Mouse (Mus musculus): ENCODE data around the gene Btbd16. TPM values are rescaled to one million over a fixed set of nuclear protein-coding genes. Genes with fewer than 3 reads are reported as not detected.
A peak's percentile ranks its signal among the peaks of the same experiment; 100 is the strongest.

The Btbd16 gene
- polyA plus RNA-seq, 1 experiment from 2014 or later: not detected

- peak overlapping the region; percentile 21; the same call in 1 of the 2 replicates for H3K9ac ChIP-seq (ENCODE audit: low read length)
- peaks cover 16 to 25% of the 10 kb centered on the region in 2 experiments for H3K4me1 ChIP-seq (ENCODE audit: control insufficient read depth in 2 of 2, insufficient read depth in 2 of 2, low read length in 2 of 2)
- H3K4me3 ChIP-seq (ENCODE audit: control insufficient read depth in 1 of 2, insufficient read depth in 1 of 2, low read depth in 1 of 2, low read length in 2 of 2): no peak overlapping the region
- ATAC-seq (ENCODE audit: insufficient number of reproducible peaks, insufficient read depth, low FRiP score, low read depth): no peak
- H3K27me3 ChIP-seq (ENCODE audit: control insufficient read depth, insufficient read depth, low read length): no peaks in the 10 kb centered on the region
- WGBS: 35% methylated on average over 7 of the region's 7 CpGs
- H3K27ac ChIP-seq (replicated peaks in 1 of 2; ENCODE audit: control insufficient read depth in 1 of 2, insufficient read depth in 1 of 2, low read depth in 2 of 2, low read length in 2 of 2): peak overlapping the region; percentile 69 to 82
- 0 out of 2 replicates have a peak overlapping the region, but pooled peaks have one; percentile 18 for H3K4me2 ChIP-seq (ENCODE audit: low read length)
- H3K9me3 ChIP-seq (ENCODE audit: control insufficient read depth, low read length): no peaks in the 10 kb centered on the region
- peaks cover 85% of the 10 kb centered on the region for H3K36me3 ChIP-seq (ENCODE audit: control insufficient read depth, insufficient read depth, low read length)
Measured at GRCm38 (mm10) chr7:130756343-130756835, 17.5 kb upstream of the Btbd16 start.

GRCm38 (mm10) chr7:130757326-130757865 is 16.5 kb upstream of the Btbd16 start:
- WGBS: 79% methylated on average over 11 of the region's 11 CpGs
- ATAC-seq (ENCODE audit: insufficient number of reproducible peaks, insufficient read depth, low FRiP score, low read depth): peak; percentile 33; the same call in 1 of the 2 replicates
- H3K9me3 ChIP-seq (ENCODE audit: control insufficient read depth, low read length): no peaks in the 10 kb centered on the region
- H3K27ac ChIP-seq (replicated peaks in 1 of 2; ENCODE audit: control insufficient read depth in 1 of 2, insufficient read depth in 1 of 2, low read depth in 2 of 2, low read length in 2 of 2): no peak overlapping the region
- peaks cover 78% of the 10 kb centered on the region for H3K36me3 ChIP-seq (ENCODE audit: control insufficient read depth, insufficient read depth, low read length)
- H3K4me1 ChIP-seq (ENCODE audit: control insufficient read depth in 2 of 2, insufficient read depth in 2 of 2, low read length in 2 of 2): peaks cover 19 to 30% of the 10 kb centered on the region in 2 experiments
- no peak overlapping the region for H3K9ac ChIP-seq (ENCODE audit: low read length)
- H3K4me2 ChIP-seq (ENCODE audit: low read length): no peak overlapping the region
- H3K27me3 ChIP-seq (ENCODE audit: control insufficient read depth, insufficient read depth, low read length): no peaks in the 10 kb centered on the region
- H3K4me3 ChIP-seq (ENCODE audit: control insufficient read depth in 1 of 2, insufficient read depth in 1 of 2, low read depth in 1 of 2, low read length in 2 of 2): no peak overlapping the region

- peaks cover 8% of the 10 kb centered on the region in 2 experiments for H3K4me1 ChIP-seq (ENCODE audit: control insufficient read depth in 2 of 2, insufficient read depth in 2 of 2, low read length in 2 of 2)
- H3K4me3 ChIP-seq (ENCODE audit: control insufficient read depth in 1 of 2, insufficient read depth in 1 of 2, low read depth in 1 of 2, low read length in 2 of 2): no peak overlapping the region
- no peak overlapping the region for H3K4me2 ChIP-seq (ENCODE audit: low read length)
- no peak overlapping the region for H3K9ac ChIP-seq (ENCODE audit: low read length)
- H3K36me3 ChIP-seq (ENCODE audit: control insufficient read depth, insufficient read depth, low read length): peaks cover 72% of the 10 kb centered on the region
- 31% methylated on average over 17 of the region's 17 CpGs for WGBS
- peak overlapping the region in 1 of 2 experiments; percentile 55; a peak in 2 of 4 replicates for H3K27ac ChIP-seq (replicated peaks in 1 of 2; ENCODE audit: control insufficient read depth in 1 of 2, insufficient read depth in 1 of 2, low read depth in 2 of 2, low read length in 2 of 2)
- ATAC-seq (ENCODE audit: insufficient number of reproducible peaks, insufficient read depth, low FRiP score, low read depth): peak; percentile 28; the same call in 1 of the 2 replicates
- no peaks in the 10 kb centered on the region for H3K27me3 ChIP-seq (ENCODE audit: control insufficient read depth, insufficient read depth, low read length)
- H3K9me3 ChIP-seq (ENCODE audit: control insufficient read depth, low read length): no peaks in the 10 kb centered on the region
Measured at GRCm38 (mm10) chr7:130762071-130762897, 11.6 kb upstream of the Btbd16 start.

- H3K27me3 ChIP-seq (ENCODE audit: control insufficient read depth, insufficient read depth, low read length): no peaks in the 10 kb centered on the region
- H3K4me2 ChIP-seq (ENCODE audit: low read length): no peak overlapping the region
- H3K27ac ChIP-seq (replicated peaks in 1 of 2; ENCODE audit: control insufficient read depth in 1 of 2, insufficient read depth in 1 of 2, low read depth in 2 of 2, low read length in 2 of 2): no peak overlapping the region
- 95% methylated on average over 17 of the region's 17 CpGs for WGBS
- H3K4me1 ChIP-seq (ENCODE audit: control insufficient read depth in 2 of 2, insufficient read depth in 2 of 2, low read length in 2 of 2): peaks cover 6 to 8% of the 10 kb centered on the region in 2 experiments
- no peak overlapping the region for H3K4me3 ChIP-seq (ENCODE audit: control insufficient read depth in 1 of 2, insufficient read depth in 1 of 2, low read depth in 1 of 2, low read length in 2 of 2)
- H3K36me3 ChIP-seq (ENCODE audit: control insufficient read depth, insufficient read depth, low read length): peaks cover 54% of the 10 kb centered on the region
- H3K9ac ChIP-seq (ENCODE audit: low read length): no peak overlapping the region
- no peaks in the 10 kb centered on the region for H3K9me3 ChIP-seq (ENCODE audit: control insufficient read depth, low read length)
- ATAC-seq (ENCODE audit: insufficient number of reproducible peaks, insufficient read depth, low FRiP score, low read depth): no peak
Measured at GRCm38 (mm10) chr7:130764160-130764559, 9.7 kb upstream of the Btbd16 start.

- Histone ChIP-seq H3K27ac (replicated peaks in 1 of 2; ENCODE audit: control insufficient read depth in 1 of 2, insufficient read depth in 1 of 2, low read depth in 2 of 2, low read length in 2 of 2) (no peak overlapping the region; a peak in 1 of 4 replicates), H3K4me1 (ENCODE audit: control insufficient read depth in 2 of 2, insufficient read depth in 2 of 2, low read length in 2 of 2) (peaks cover 6 to 8% of the 10 kb centered on the region in 2 experiments), H3K4me3 (ENCODE audit: control insufficient read depth in 1 of 2, insufficient read depth in 1 of 2, low read depth in 1 of 2, low read length in 2 of 2) (peak overlapping the region in 1 of 2 experiments; percentile 16; a peak in 2 of 4 replicates), H3K4me2 (ENCODE audit: low read length) (peak overlapping the region; percentile 39), H3K9ac (ENCODE audit: low read length) (peak overlapping the region; percentile 14; the same call in 1 of the 2 replicates), H3K36me3 (ENCODE audit: control insufficient read depth, insufficient read depth, low read length) (peaks cover 30% of the 10 kb centered on the region), H3K27me3 (ENCODE audit: control insufficient read depth, insufficient read depth, low read length) (no peaks in the 10 kb centered on the region), H3K9me3 (ENCODE audit: control insufficient read depth, low read length) (no peaks in the 10 kb centered on the region)
- 58% methylated on average over 30 of the region's 30 CpGs for WGBS
- ATAC-seq (ENCODE audit: insufficient number of reproducible peaks, insufficient read depth, low FRiP score, low read depth): no peak
Measured at GRCm38 (mm10) chr7:130766411-130767170, 7.3 kb upstream of the Btbd16 start.

GRCm38 (mm10) chr7:130768151-130768550 is 5.7 kb upstream of the Btbd16 start:
- Histone ChIP-seq H3K4me1 (ENCODE audit: control insufficient read depth in 2 of 2, insufficient read depth in 2 of 2, low read length in 2 of 2) (peaks cover 0 to 4% of the 10 kb centered on the region in 2 experiments; a peak in 2 of 4 replicates), H3K4me3 (ENCODE audit: control insufficient read depth in 1 of 2, insufficient read depth in 1 of 2, low read depth in 1 of 2, low read length in 2 of 2) (no peak overlapping the region), H3K36me3 (ENCODE audit: control insufficient read depth, insufficient read depth, low read length) (peaks cover 25% of the 10 kb centered on the region), H3K27me3 (ENCODE audit: control insufficient read depth, insufficient read depth, low read length) (no peaks in the 10 kb centered on the region), H3K4me2 (ENCODE audit: low read length) (no peak overlapping the region), H3K9me3 (ENCODE audit: control insufficient read depth, low read length) (no peaks in the 10 kb centered on the region), H3K9ac (ENCODE audit: low read length) (no peak overlapping the region), H3K27ac (replicated peaks in 1 of 2; ENCODE audit: control insufficient read depth in 1 of 2, insufficient read depth in 1 of 2, low read depth in 2 of 2, low read length in 2 of 2) (no peak overlapping the region)
- ATAC-seq (ENCODE audit: insufficient number of reproducible peaks, insufficient read depth, low FRiP score, low read depth): no peak
- 89% methylated on average over 4 of the region's 4 CpGs for WGBS

GRCm38 (mm10) chr7:130770707-130771106 is 3.2 kb upstream of the Btbd16 start:
- ATAC-seq (ENCODE audit: insufficient number of reproducible peaks, insufficient read depth, low FRiP score, low read depth): no peak
- Histone ChIP-seq H3K27me3 (ENCODE audit: control insufficient read depth, insufficient read depth, low read length) (no peaks in the 10 kb centered on the region), H3K36me3 (ENCODE audit: control insufficient read depth, insufficient read depth, low read length) (no peaks in the 10 kb centered on the region; the same call in 1 of the 2 replicates), H3K27ac (replicated peaks in 1 of 2; ENCODE audit: control insufficient read depth in 1 of 2, insufficient read depth in 1 of 2, low read depth in 2 of 2, low read length in 2 of 2) (no peak overlapping the region), H3K4me1 (ENCODE audit: control insufficient read depth in 2 of 2, insufficient read depth in 2 of 2, low read length in 2 of 2) (peaks cover 10% of the 10 kb centered on the region in 2 experiments), H3K9ac (ENCODE audit: low read length) (no peak overlapping the region), H3K9me3 (ENCODE audit: control insufficient read depth, low read length) (no peaks in the 10 kb centered on the region), H3K4me2 (ENCODE audit: low read length) (no peak overlapping the region), H3K4me3 (ENCODE audit: control insufficient read depth in 1 of 2, insufficient read depth in 1 of 2, low read depth in 1 of 2, low read length in 2 of 2) (no peak overlapping the region)
- WGBS: 38% methylated on average over 3 of the region's 3 CpGs

Data from heart, embryonic 14.5 days (tissue).